Mouse (Mus musculus): ENCODE data around the gene Gnmt. TPM values are rescaled to one million over a fixed set of nuclear protein-coding genes. Genes with fewer than 3 reads are reported as not detected.

The Gnmt gene
- total and polyA plus RNA-seq, 3 experiments, result 0.62 to 1.6 TPM; not detected in 1

DNA sequence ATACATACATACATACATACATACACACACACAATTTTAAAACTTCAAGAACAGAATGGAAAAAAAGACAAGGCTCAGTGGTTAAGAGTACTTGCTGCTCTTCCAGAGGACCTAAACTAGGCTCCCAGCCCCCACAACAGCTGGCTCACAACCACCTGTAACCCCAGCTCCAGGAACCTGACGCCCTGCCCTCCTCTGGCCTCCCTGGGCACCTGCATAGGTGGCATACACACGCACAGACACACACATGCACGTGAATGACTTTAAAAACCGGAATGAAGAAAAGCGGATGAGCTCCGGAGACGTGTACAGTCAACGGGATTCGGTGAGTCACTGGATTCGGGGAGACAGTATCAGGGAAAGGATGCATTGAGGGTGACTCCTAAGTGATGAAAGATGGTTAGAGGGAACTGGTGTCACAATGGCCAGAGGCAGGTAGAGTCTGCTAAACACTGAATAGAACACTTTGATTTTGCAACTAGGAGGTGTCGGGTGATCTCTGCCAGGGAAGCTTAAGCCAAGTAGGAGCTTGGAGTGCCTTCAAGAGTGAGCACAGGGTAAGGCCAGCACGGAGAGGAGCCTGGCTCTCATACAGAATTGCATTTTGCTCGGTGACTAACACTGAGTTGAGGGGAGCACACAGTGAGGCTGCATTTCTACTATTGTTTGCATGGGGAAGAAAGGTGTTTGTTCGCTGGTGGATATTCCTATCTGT, 22.4 kb downstream of the Gnmt start:
- H3K79me2 ChIP-seq (ENCODE audit: control insufficient read depth, insufficient read depth, low read length, poor library complexity), result peaks cover 26% of the 10 kb centered on the region
- H3K36me3 ChIP-seq (ENCODE audit: control insufficient read depth in 1 of 2, insufficient read depth in 2 of 2, low read length in 2 of 2), result peaks cover 0 to 9% of the 10 kb centered on the region in 2 experiments; a peak in 2 of 4 replicates
- H3K27ac ChIP-seq (ENCODE audit: control insufficient read depth, low read depth, low read length), result no peak overlapping the region
- TF ChIP-seq CHD1 (IDR thresholded peaks at IDR 0.05; ENCODE audit: low read depth, low read length), result no peak
- no peak for TF ChIP-seq USF2 (IDR thresholded peaks at IDR 0.05; ENCODE audit: borderline replicate concordance in 1 of 2, insufficient read depth in 1 of 2, low read depth in 1 of 2, low read length in 2 of 2)
- no peak for TF ChIP-seq MXI1 (IDR thresholded peaks at IDR 0.05; ENCODE audit: low read depth, low read length)
- no peak for TF ChIP-seq UBTF (IDR thresholded peaks at IDR 0.05; ENCODE audit: borderline replicate concordance, insufficient read depth, low read depth, low read length)
- TF ChIP-seq MYB (IDR thresholded peaks at IDR 0.05; ENCODE audit: low read depth, low read length), result no peak
- TF ChIP-seq ETS1 (IDR thresholded peaks at IDR 0.05; ENCODE audit: low read depth, low read length), result no peak
- TF ChIP-seq ZKSCAN1 (IDR thresholded peaks at IDR 0.05; ENCODE audit: low read depth, low read length), result no peak
- TF ChIP-seq E2F4 (IDR thresholded peaks at IDR 0.05; ENCODE audit: borderline replicate concordance, low read depth, low read length), result no peak
- TF ChIP-seq MAX (IDR thresholded peaks at IDR 0.05; ENCODE audit: low read length), result no peak
- no peak for TF ChIP-seq TAL1 (IDR thresholded peaks at IDR 0.05; ENCODE audit: low read length)
- no peak for TF ChIP-seq GATA1 (IDR thresholded peaks at IDR 0.05; ENCODE audit: low read depth, low read length)
- H3K4me3 ChIP-seq (ENCODE audit: control insufficient read depth in 1 of 2, insufficient read depth in 1 of 2, low read depth in 2 of 2, low read length in 2 of 2), result no peak overlapping the region
- no peaks in the 10 kb centered on the region for H3K27me3 ChIP-seq (ENCODE audit: control insufficient read depth in 1 of 2, insufficient read depth in 2 of 2, low read length in 2 of 2)
- H3K4me1 ChIP-seq (ENCODE audit: control insufficient read depth in 1 of 2, insufficient read depth in 2 of 2, low read length in 2 of 2), result peaks cover 3 to 28% of the 10 kb centered on the region in 2 experiments
- DNase-seq (ENCODE audit: low read depth, low spot score), result no peak
- H3K9me3 ChIP-seq (replicated peaks; ENCODE audit: insufficient read depth, low read length), result no peaks in the 10 kb centered on the region
- no peak overlapping the region for H3K9ac ChIP-seq (ENCODE audit: control insufficient read depth, low read depth, low read length, poor library complexity, severe bottlenecking)

DNA sequence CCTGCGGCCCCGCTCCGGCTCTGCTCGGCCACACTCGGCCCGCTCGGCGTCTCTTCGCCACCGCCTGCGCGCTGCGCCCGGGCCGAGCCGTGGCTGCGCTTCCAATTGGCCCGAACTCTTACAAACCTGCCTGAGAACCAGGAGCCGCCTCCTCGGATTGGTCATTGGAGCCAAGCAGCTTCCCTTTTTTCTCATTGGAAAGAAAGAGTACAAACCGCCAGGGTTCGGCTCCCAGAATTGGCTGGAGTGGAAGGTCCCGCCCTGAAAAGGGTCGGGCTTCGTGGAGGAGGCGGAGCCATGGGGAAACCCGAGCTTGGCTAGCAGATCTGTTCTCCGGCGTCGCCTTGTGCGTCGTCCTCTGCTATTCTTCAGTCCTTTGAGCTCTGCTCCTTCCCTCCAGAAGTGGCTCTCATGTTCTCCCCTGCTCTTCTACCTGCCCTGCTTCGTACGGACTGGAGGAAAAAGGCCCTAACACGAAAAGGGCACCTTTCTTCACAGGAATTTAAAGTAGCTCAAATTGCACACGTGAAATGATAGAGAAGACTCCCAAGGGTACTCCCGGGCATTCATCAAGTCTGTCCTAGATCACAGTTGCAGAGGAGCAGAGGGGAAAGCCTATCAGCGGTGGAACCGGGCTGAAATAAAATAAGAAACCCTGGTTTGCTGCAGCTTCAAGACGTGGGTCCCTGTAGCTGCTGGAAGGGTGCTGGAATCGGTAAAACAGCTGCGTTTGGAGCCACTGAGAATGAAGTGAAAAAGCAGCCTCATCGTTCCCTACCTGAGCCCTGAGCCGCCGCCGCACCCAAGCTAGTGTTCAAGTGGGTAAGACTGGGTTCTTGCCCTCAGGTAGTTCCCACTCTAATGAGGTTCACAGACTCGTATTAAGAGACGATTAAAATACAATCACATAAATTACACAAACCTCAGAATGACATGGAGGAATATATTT, 23.8 kb downstream of the Gnmt start, which contains the start of gene Ppp2r5d:
Ppp2r5d (minus strand) TSS at position 225 of the 949 bp plus-strand sequence.
- H3K4me1 ChIP-seq (ENCODE audit: control insufficient read depth in 1 of 2, insufficient read depth in 2 of 2, low read length in 2 of 2), result peaks cover 3 to 21% of the 10 kb centered on the region in 2 experiments
- H3K27ac ChIP-seq (ENCODE audit: control insufficient read depth, low read depth, low read length), result peak within 1 kb of the TSS; percentile 64
- peak within 1 kb of the TSS; percentile 89 for H3K9ac ChIP-seq (ENCODE audit: control insufficient read depth, low read depth, low read length, poor library complexity, severe bottlenecking)
- peak; percentile 99 for DNase-seq (ENCODE audit: low read depth, low spot score)
- peaks cover 0 to 9% of the 10 kb centered on the region in 2 experiments; a peak in 2 of 4 replicates for H3K36me3 ChIP-seq (ENCODE audit: control insufficient read depth in 1 of 2, insufficient read depth in 2 of 2, low read length in 2 of 2)
- peak within 1 kb of the TSS; percentile 82 to 83 for H3K4me3 ChIP-seq (ENCODE audit: control insufficient read depth in 1 of 2, insufficient read depth in 1 of 2, low read depth in 2 of 2, low read length in 2 of 2)
- H3K79me2 ChIP-seq (ENCODE audit: control insufficient read depth, insufficient read depth, low read length, poor library complexity), result peaks cover 23% of the 10 kb centered on the region
- H3K27me3 ChIP-seq (ENCODE audit: control insufficient read depth in 1 of 2, insufficient read depth in 2 of 2, low read length in 2 of 2), result no peaks in the 10 kb centered on the region
- H3K9me3 ChIP-seq (replicated peaks; ENCODE audit: insufficient read depth, low read length), result no peaks in the 10 kb centered on the region
- TF ChIP-seq RAD21 (IDR thresholded peaks at IDR 0.05; ENCODE audit: low read depth, low read length) (no peak), KAT2A (conservative IDR thresholded peaks at IDR 0.05; ENCODE audit: low read depth, low read length) (no peak), MAZ (IDR thresholded peaks at IDR 0.05; ENCODE audit: low read depth, low read length) (no peak), SMC3 (IDR thresholded peaks at IDR 0.05; ENCODE audit: low read depth, low read length) (no peak), JUND (IDR thresholded peaks at IDR 0.05; ENCODE audit: low read depth, low read length) (no peak), USF2 (IDR thresholded peaks at IDR 0.05; ENCODE audit: borderline replicate concordance in 1 of 2, insufficient read depth in 1 of 2, low read depth in 1 of 2, low read length in 2 of 2) (no peak), E2F4 (IDR thresholded peaks at IDR 0.05; ENCODE audit: borderline replicate concordance, low read depth, low read length) (no peak), CHD2 (IDR thresholded peaks at IDR 0.05; ENCODE audit: low read length) (no peak; the same call in 1 of the 2 replicates), EP300 (IDR thresholded peaks at IDR 0.05; ENCODE audit: low read depth in 1 of 2, low read length in 2 of 2) (no peak), UBTF (IDR thresholded peaks at IDR 0.05; ENCODE audit: borderline replicate concordance, insufficient read depth, low read depth, low read length) (no peak), SIN3A (IDR thresholded peaks at IDR 0.05; ENCODE audit: low read length) (peak; percentile 74), TCF12 (IDR thresholded peaks at IDR 0.05; ENCODE audit: low read depth, low read length) (peak; percentile 58; the same call in 1 of the 2 replicates), MEF2A (IDR thresholded peaks at IDR 0.05; ENCODE audit: extremely low read depth, insufficient replicate concordance, low read depth, low read length, poor library complexity, severe bottlenecking) (no peak), MXI1 (IDR thresholded peaks at IDR 0.05; ENCODE audit: low read depth, low read length) (peak; percentile 71; the same call in 1 of the 2 replicates), GABPA (IDR thresholded peaks at IDR 0.05; ENCODE audit: low read depth, low read length) (no peak), MYB (IDR thresholded peaks at IDR 0.05; ENCODE audit: low read depth, low read length) (no peak), ELF1 (IDR thresholded peaks at IDR 0.05; ENCODE audit: low read depth, low read length) (no peak), USF1 (IDR thresholded peaks at IDR 0.05; ENCODE audit: low read depth, low read length) (no peak), MAX (IDR thresholded peaks at IDR 0.05; ENCODE audit: low read length) (peak; percentile 71; the same call in 1 of the 2 replicates), MAFK (IDR thresholded peaks at IDR 0.05; ENCODE audit: borderline replicate concordance, low read depth, low read length) (no peak), RCOR1 (IDR thresholded peaks at IDR 0.05; ENCODE audit: low read depth, low read length) (no peak)
